Mouse (Mus musculus) midbrain, postnatal 0 days (tissue): Measurements from ENCODE around the gene Poln. TPM values are rescaled to one million over a fixed set of nuclear protein-coding genes. Genes with fewer than 3 reads are reported as not detected.

ENCODE experiments used
- ATAC-seq: fragments of 200-750 bp; cut with Nextera tagmentation; 2 replicates; pipeline ENCODE4 v1.8.0; 2017; ENCODE audit warnings: moderate number of reproducible peaks, mild to moderate bottlenecking, moderate TSS enrichment, moderate library complexity; ENCODE audit not compliant: low FRiP score
- DNase-seq: peaks from one replicate; pipeline ENCODE4 v3.0.0-alpha.2; 2015; ENCODE audit warnings: low spot score
- H3K27ac ChIP-seq: fragments of 300-500 bp; sonication (generic); 2 replicates; pipeline ENCODE4 v1.5.1; 2014; ENCODE audit warnings: low read depth, mild to moderate bottlenecking, low read length, mixed read lengths
- H3K27me3 ChIP-seq: fragments of 300-500 bp; sonication (generic); 2 replicates; pipeline ENCODE4 v1.6.1; 2014; ENCODE audit warnings: low read length, control low read depth, mixed read lengths; ENCODE audit not compliant: insufficient read depth
- H3K36me3 ChIP-seq: fragments of 300-500 bp; sonication (generic); 2 replicates; pipeline ENCODE4 v1.6.1; 2014; ENCODE audit warnings: low read length, control low read depth, mixed read lengths; ENCODE audit not compliant: insufficient read depth
- H3K4me1 ChIP-seq: fragments of 300-500 bp; sonication (generic); 2 replicates; pipeline ENCODE4 v1.6.1; 2014; ENCODE audit warnings: mild to moderate bottlenecking, control low read depth, antibody characterized with exemption, low read length, mixed read lengths; ENCODE audit not compliant: insufficient read depth
- H3K4me2 ChIP-seq: fragments of 300-500 bp; sonication (generic); 2 replicates; pipeline ENCODE4 v1.6.1; 2014; ENCODE audit warnings: low read depth, mild to moderate bottlenecking, low read length, mixed read lengths; ENCODE audit not compliant: poor library complexity, severe bottlenecking
- H3K4me3 ChIP-seq: fragments of 300-500 bp; sonication (generic); 2 replicates; pipeline ENCODE4 v1.5.1; 2014; ENCODE audit warnings: low read depth, mild to moderate bottlenecking, low read length, moderate library complexity
- H3K9ac ChIP-seq: fragments of 300-500 bp; sonication (generic); replicated peaks from 2 replicates; pipeline ENCODE4 v1.6.1; 2014; ENCODE audit warnings: mild to moderate bottlenecking, low read length, moderate library complexity, mixed read lengths; ENCODE audit not compliant: poor library complexity, severe bottlenecking
- H3K9me3 ChIP-seq: fragments of 300-500 bp; sonication (generic); 2 replicates; pipeline ENCODE4 v1.6.1; 2016; ENCODE audit warnings: low read length, control low read depth
- CTCF ChIP-seq: IDR thresholded peaks from 2 replicates; pipeline ENCODE4 v1.5.1; 2016; ENCODE audit warnings: antibody characterized with exemption, mild to moderate bottlenecking
- WGBS: fragments of 180-500 bp; shearing (Covaris S2); extraction: QIAGEN DNeasy Blood & Tissue Kit; methylation state at CpG from one replicate; pipeline ENCODE4 v1.1.7; 2014; 5-methylcytosine and 5-hydroxymethylcytosine counted together
- polyA plus RNA-seq: library from polyadenylated mRNA; unstranded; fragments of >200 nt; fragmentation: Nextera tagmentation; extraction: Ambion mirVana; gene quantifications from 2 replicates; pipeline ENCODE4 v1.2.1, GENCODE M21; 2015
- total RNA-seq: library from RNA; depleted of rRNA; stranded (reverse); fragments of >200 nt; gene quantifications from 2 replicates; pipeline ENCODE4 v1.2.3, GENCODE M21; 2014

Gene Poln
- total and polyA plus RNA-seq, 2 experiments from 2014 or later, result 0.05 to 0.67 TPM

GRCm38 (mm10) chr5:34191021-34191420 is 21.8 kb upstream of the Poln start:
- DNase-seq, result peak; percentile 57

GRCm38 (mm10) chr5:34189521-34189920 is 20.3 kb upstream of the Poln start:
- Histone ChIP-seq H3K4me2 (no peak overlapping the region), H3K27ac (no peak overlapping the region), H3K9me3 (no peaks in the 10 kb centered on the region), H3K4me1 (peaks cover 25% of the 10 kb centered on the region), H3K27me3 (no peaks in the 10 kb centered on the region), H3K9ac (no peak overlapping the region), H3K36me3 (no peaks in the 10 kb centered on the region; the same call in 1 of the 2 replicates), H3K4me3 (no peak overlapping the region)
- 67% methylated on average over 1 of the region's 1 CpGs for WGBS
- no peak for DNase-seq
- no peak for TF ChIP-seq CTCF
- no peak for ATAC-seq

More at GRCm38 (mm10) chr5:34191021-34191420, 21.8 kb upstream of the Poln start:
- Histone ChIP-seq H3K4me1 (peaks cover 10% of the 10 kb centered on the region), H3K9ac (no peak overlapping the region), H3K36me3 (no peaks in the 10 kb centered on the region; the same call in 1 of the 2 replicates), H3K9me3 (no peaks in the 10 kb centered on the region), H3K27me3 (no peaks in the 10 kb centered on the region), H3K4me2 (no peak overlapping the region), H3K27ac (no peak overlapping the region), H3K4me3 (no peak overlapping the region)
- no peak for TF ChIP-seq CTCF
- ATAC-seq, result no peak
- WGBS, result 48% methylated on average over 4 of the region's 4 CpGs

GRCm38 (mm10) chr5:34188856-34189255 is 19.6 kb upstream of the Poln start:
- Histone ChIP-seq H3K4me3 (no peak overlapping the region), H3K36me3 (peaks cover 4% of the 10 kb centered on the region; the same call in 1 of the 2 replicates), H3K9ac (no peak overlapping the region), H3K27me3 (no peaks in the 10 kb centered on the region), H3K9me3 (no peaks in the 10 kb centered on the region), H3K4me1 (peaks cover 31% of the 10 kb centered on the region), H3K27ac (peak overlapping the region; percentile 79; the same call in 1 of the 2 replicates), H3K4me2 (peak overlapping the region; percentile 53)
- DNase-seq (no peak), ATAC-seq (no peak)
- no peak for TF ChIP-seq CTCF
- WGBS, result 76% methylated on average over 2 of the region's 2 CpGs

- Histone ChIP-seq H3K4me1 (peaks cover 41% of the 10 kb centered on the region), H3K4me3 (peak within 1 kb of the TSS; percentile 93), H3K27ac (peak within 1 kb of the TSS; percentile 91), H3K36me3 (peaks cover 12% of the 10 kb centered on the region; the same call in 1 of the 2 replicates), H3K4me2 (peak within 1 kb of the TSS; percentile 97), H3K9ac (peak within 1 kb of the TSS; percentile 91), H3K9me3 (no peaks in the 10 kb centered on the region), H3K27me3 (no peaks in the 10 kb centered on the region)
- TF ChIP-seq CTCF, result no peak
- ATAC-seq, result peak; percentile 98
- WGBS, result under 1% methylated on average over 59 of the region's 60 CpGs
- peak; percentile 100 for DNase-seq
Measured at GRCm38 (mm10) chr5:34187601-34188316, 18.5 kb upstream of the Poln start, which contains the start of gene Mxd4. Gene Mxd4, minus strand, starts transcription at chr5:34187720.

GRCm38 (mm10) chr5:34186961-34187391 is 17.7 kb upstream of the Poln start:
- peak; percentile 8; the same call in 1 of the 2 replicates for ATAC-seq

GRCm38 (mm10) chr5:34186391-34186790 is 17.1 kb upstream of the Poln start:
- Histone ChIP-seq H3K9me3 (no peaks in the 10 kb centered on the region), H3K27ac (peak overlapping the region; percentile 91; the same call in 1 of the 2 replicates), H3K4me1 (peaks cover 43% of the 10 kb centered on the region), H3K4me3 (peak overlapping the region; percentile 93), H3K27me3 (no peaks in the 10 kb centered on the region), H3K9ac (peak overlapping the region; percentile 91), H3K36me3 (peaks cover 16% of the 10 kb centered on the region; the same call in 1 of the 2 replicates), H3K4me2 (peak overlapping the region; percentile 97)
- DNase-seq, result no peak
- 54% methylated on average over 2 of the region's 2 CpGs for WGBS
- TF ChIP-seq CTCF, result no peak
- ATAC-seq, result no peak

More at GRCm38 (mm10) chr5:34186961-34187391, 17.7 kb upstream of the Poln start:
- 1% methylated on average over 39 of the region's 46 CpGs for WGBS
- peak; percentile 42 for DNase-seq
- Histone ChIP-seq H3K4me3 (peak overlapping the region; percentile 93), H3K27me3 (no peaks in the 10 kb centered on the region), H3K27ac (peak overlapping the region; percentile 91), H3K9me3 (no peaks in the 10 kb centered on the region), H3K9ac (peak overlapping the region; percentile 91), H3K4me1 (peaks cover 43% of the 10 kb centered on the region), H3K36me3 (peaks cover 16% of the 10 kb centered on the region; the same call in 1 of the 2 replicates), H3K4me2 (peak overlapping the region; percentile 97)
- no peak for TF ChIP-seq CTCF
